ENCODE assay signal across 12 mouse cellular contexts in the genomic region with DNA sequence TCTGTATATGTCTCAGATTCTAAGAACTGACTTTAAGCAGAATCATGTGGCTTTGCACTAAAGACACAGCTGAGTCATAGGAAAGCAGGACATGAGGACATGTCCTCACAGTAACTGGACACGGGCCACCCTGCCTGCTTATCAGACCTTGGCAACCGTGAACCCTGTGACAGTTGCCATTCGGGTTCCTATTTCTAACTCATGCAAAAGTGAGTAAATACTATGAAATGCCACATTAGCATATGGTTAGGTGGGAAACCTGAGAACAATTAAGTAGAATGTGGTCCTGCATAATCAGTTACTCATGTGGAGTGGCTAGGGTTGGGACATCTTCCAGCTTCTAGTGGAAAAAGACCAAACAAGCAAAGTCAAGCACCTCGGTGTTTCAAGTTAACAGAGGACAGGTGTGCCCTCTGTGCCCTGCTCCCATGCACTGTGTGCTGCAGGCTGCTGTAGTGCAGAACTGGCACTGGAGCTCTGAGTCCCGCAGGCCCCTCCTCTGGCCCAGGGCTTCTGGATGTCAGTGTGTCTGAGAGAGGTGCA.
A peak's percentile ranks its signal among the peaks of the same experiment; 100 is the strongest.
DNase-seq lines count a peak whose midpoint lies in the region; ATAC-seq and TF ChIP-seq lines count a peak whose summit lies in the region.
"Had no signal": no experiment of that assay in that cellular context is flagged by ENCODE, and none has a peak within 500 bp of the region (broad histone marks: within the 10 kb centered on the region; RNA-seq: fewer than 3 reads in every experiment).

No protein-coding gene starts in this region.

- no peaks in the 10 kb centered on the region for H3K9me3 ChIP-seq in kidney, embryonic 16.5 days (ENCODE audit: low read length)

- H3K27me3 ChIP-seq in kidney, embryonic 16.5 days (ENCODE audit: insufficient read depth, low read length): no peaks in the 10 kb centered on the region
- H3K27me3 ChIP-seq in C2C12 (ENCODE audit: control insufficient read depth, insufficient read depth, insufficient read length): no peaks in the 10 kb centered on the region

- no peak for ATAC-seq in kidney, embryonic 16.5 days (ENCODE audit: low FRiP score, low TSS enrichment)
- ATAC-seq: inflammation-experienced regulatory T-cells, adult 6 months; liver, postnatal 0 days had no signal

- H3K4me3 ChIP-seq in kidney, embryonic 16.5 days (ENCODE audit: low read length): no peak overlapping the region
- H3K4me3 ChIP-seq in C2C12 (ENCODE audit: insufficient read depth, poor library complexity, severe bottlenecking): no peak overlapping the region
- H3K4me3 ChIP-seq: erythroblast, embryonic 14.5 days had no signal

- H3K4me1 ChIP-seq in kidney, embryonic 16.5 days (ENCODE audit: insufficient read depth, low read length): no peaks in the 10 kb centered on the region

- DNase-seq in gastrocnemius, adult 18-20 months (ENCODE audit: low spot score): peak; percentile 43
- no peak for DNase-seq in gastrocnemius, postnatal 25 days
- DNase-seq in kidney, postnatal 14 days: peak; percentile 34
- peak; percentile 29 to 55 for DNase-seq in heart, postnatal 14 days
- DNase-seq in B cell, adult 2 months: no peak
- no peak for DNase-seq in cerebellum, adult 9-10 months
- DNase-seq: liver, postnatal 0 days; right cerebral cortex, postnatal 14 days had no signal

- 81% methylated on average over 5 of the region's 5 CpGs for WGBS in kidney, embryonic 16.5 days

- no peaks in the 10 kb centered on the region for H3K79me2 ChIP-seq in C2C12 (ENCODE audit: control insufficient read depth, insufficient read depth)

- H3K36me3 ChIP-seq in kidney, embryonic 16.5 days (ENCODE audit: insufficient read depth, low read length): no peaks in the 10 kb centered on the region
- H3K36me3 ChIP-seq in C2C12 (ENCODE audit: control insufficient read depth, insufficient read depth): no peaks in the 10 kb centered on the region

- H3K79me3 ChIP-seq in C2C12 (ENCODE audit: low read depth): no peaks in the 10 kb centered on the region

- no peak overlapping the region for H3ac ChIP-seq in C2C12 (ENCODE audit: control insufficient read depth, insufficient read length, low read depth)

- H3K27ac ChIP-seq in kidney, embryonic 16.5 days (ENCODE audit: low read length): no peak overlapping the region

- no peak overlapping the region for H3K9ac ChIP-seq in kidney, embryonic 16.5 days (replicated peaks; ENCODE audit: low read length)
- H3K9ac ChIP-seq: liver, postnatal 0 days had no signal

- H3K4me2 ChIP-seq in kidney, embryonic 16.5 days (replicated peaks; ENCODE audit: low read depth, low read length): no peak overlapping the region

- intact Hi-C loops in heart, postnatal 14 days (cut with DNase I): no loop called here

- TF ChIP-seq CTCF in C2C12 (IDR thresholded peaks at IDR 0.05; ENCODE audit: control insufficient read depth, insufficient read depth, insufficient read length): no peak

TF ChIP-seq in C2C12, 6 proteins besides CTCF, POLR2A, EP300 and RAD21:
- TF ChIP-seq MAX (IDR thresholded peaks at IDR 0.05) (no peak), MYOD1 (IDR thresholded peaks at IDR 0.05; ENCODE audit: control insufficient read depth, insufficient read length, low read depth) (peak; percentile 32)

Comparison
In these comparisons a context has a peak if more than half of its experiments do, and no peak if none do; other contexts are left out.
1. DNase-seq: peak in gastrocnemius, adult 18-20 months (single experiment), kidney, postnatal 14 days (single experiment) and heart, postnatal 14 days (2 of 2); none in gastrocnemius, postnatal 25 days (single experiment), B cell, adult 2 months (0 of 2) and cerebellum, adult 9-10 months (single experiment).